Mouse (Mus musculus) embryo, embryonic 9.5 days (tissue): ENCODE measurements around the gene Man2b2.

Source experiments
- DNase-seq: peaks from one replicate; pipeline ENCODE4 v3.0.0-alpha.2; 2017; ENCODE audit errors: extremely low spot score

Gene Man2b2

DNA sequence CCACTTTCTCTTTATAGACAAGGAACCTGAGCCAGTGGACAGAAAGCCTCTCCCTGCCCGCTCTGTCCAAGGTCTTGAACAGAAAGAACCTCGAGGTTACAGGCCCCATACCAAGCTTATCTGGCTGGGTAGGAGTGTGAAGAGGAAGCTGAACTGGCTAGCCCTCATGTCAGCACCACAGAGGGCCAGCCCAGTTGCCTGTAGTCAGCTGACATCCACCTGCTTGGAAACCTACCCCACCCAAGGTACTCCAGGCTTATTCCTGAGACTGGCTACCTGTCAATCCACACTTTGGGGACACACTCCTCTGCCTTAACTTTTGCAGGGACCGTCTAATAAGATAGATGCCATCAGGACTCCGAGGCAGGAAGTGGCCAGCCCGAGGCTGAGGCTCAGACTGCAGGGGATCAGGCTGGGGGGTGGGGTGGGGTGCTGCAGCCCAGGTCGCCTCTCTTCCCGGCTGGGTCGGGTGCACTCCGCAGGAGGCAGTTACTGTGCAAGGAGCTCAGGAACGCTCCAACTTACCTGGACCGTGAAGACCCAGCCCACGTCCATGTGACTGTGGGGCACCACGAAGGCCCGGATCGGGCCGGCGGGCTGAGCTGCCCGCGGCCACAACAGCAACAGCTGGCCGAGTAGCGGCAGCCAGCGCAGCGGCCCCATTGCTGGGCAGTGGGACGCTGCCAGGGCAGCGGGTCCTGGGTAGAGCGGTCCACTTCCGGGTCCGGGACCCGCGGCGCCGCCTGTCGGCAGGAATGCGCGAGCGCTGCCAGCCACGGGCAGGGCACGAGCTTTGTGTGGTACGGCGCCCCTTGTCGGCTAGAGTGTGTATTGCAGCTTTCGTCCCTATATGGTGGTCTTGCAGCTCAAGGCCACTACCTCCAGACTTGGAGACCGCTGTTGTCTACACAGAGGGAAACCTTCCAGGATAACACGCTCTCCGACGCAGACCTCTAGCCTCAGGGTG lies at the start of gene Man2b2:
Man2b2 (minus strand) TSS at position 741 of the 967 bp plus-strand sequence.
- peak; percentile 95 for DNase-seq

DNA sequence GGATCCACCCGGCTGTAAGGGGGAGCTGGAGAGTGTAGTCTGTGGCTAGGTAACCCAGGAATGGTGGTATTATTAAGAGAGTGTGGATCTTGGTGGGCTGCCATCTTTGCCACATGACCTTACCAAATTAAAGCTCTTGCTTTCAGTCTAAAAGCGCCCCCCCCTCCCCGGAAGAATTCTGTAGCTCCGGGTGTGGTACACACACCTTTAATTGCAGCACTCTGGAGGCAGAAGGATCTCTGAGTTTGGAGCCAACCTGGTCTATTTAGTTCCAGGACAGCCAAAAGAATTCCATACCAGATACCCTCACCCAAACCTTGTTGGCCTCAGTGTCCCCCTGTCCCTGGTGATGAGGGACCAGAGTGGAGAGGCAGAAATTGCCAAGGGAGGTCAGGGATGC lies 48.3 kb upstream of the Man2b2 start:
- no peak for DNase-seq

DNA sequence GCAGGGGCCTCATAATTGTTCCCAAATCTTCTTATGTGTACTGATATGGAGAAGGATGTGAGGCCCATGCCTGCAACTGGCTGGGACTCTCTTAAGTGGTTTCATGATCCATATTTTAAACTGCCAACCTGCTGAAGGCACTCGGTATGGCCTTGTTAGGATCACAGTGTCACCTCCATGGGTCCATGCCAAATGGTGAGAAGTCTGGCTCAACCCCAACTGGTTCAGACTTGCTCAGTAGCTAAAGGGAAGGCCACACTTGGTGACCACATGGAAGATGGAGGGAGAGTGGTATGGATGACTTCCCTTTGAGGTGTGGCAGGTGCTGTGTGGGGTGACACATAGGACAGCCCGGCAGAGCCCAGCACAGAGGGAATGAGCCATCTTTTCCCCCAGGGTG lies 47.2 kb upstream of the Man2b2 start:
- no peak for DNase-seq

DNA sequence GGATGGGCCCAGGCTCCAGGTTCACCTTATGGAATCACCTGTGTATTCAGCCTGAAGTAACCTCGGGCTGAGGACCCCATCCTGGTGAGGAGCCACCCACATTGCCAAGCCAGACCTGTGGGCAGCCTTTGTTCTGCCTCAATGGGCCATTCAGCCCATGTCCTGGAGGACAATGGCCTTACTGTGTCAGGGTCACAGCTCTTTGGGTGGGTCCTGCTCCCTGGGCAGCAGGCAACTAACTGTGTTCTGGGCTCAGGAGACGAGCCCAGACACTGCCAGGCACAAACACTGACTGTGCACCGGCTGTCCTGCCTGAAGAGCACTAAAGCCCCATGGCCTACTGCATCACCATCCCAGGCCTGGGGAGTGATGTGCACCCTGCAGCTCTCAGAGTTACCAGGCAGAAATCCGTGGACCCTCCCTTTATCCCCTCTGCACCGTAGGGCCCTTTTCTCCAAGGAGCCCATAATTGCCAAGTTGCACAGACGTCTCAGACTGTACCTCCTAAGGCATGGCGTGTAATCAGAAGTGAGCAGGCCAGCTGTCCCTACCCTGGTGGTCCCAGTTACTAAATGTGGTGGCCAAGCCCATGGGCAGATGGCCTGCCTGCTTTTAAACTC lies 46.4 kb upstream of the Man2b2 start:
- DNase-seq = no peak

DNA sequence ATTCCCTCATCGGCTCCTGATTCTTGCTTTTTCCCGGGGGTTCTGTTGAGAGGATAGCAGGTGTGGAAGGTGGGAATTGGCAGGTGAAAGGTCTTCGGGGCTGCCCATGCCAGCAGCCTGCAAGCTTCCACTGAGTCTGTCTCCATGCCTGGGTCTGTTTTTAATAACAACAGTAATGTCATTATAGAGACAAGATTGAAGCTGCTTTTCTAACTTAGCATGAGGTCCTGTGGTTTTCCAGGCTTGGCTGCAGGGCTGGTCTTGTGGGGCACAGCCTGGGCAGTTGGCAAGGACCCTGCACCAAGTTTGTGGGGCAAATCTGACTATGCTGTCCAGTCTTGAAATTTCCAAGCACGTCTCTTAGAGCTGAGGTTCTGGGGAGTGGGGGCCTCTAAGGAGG lies 45.5 kb upstream of the Man2b2 start:
- DNase-seq = no peak

DNA sequence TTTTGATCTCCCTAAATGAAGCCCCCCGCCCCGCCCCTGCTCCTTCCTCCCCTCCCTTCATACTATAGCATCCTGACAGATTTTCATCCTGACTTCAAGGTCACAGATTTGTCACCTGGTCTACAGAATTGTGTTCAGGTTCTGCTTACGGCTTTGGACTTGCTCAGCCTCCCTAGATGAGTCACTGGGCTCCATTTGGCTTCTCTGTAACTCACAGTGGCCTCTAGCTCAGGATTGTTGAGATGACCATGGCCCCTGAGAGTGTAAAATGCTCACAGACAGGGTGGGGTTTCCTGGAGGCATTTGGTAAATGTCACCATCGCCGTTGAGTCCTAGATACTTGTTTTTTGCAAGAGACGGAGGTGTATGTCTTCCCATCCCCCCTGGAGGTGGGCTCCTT lies 40.5 kb upstream of the Man2b2 start:
- DNase-seq = no peak

DNA sequence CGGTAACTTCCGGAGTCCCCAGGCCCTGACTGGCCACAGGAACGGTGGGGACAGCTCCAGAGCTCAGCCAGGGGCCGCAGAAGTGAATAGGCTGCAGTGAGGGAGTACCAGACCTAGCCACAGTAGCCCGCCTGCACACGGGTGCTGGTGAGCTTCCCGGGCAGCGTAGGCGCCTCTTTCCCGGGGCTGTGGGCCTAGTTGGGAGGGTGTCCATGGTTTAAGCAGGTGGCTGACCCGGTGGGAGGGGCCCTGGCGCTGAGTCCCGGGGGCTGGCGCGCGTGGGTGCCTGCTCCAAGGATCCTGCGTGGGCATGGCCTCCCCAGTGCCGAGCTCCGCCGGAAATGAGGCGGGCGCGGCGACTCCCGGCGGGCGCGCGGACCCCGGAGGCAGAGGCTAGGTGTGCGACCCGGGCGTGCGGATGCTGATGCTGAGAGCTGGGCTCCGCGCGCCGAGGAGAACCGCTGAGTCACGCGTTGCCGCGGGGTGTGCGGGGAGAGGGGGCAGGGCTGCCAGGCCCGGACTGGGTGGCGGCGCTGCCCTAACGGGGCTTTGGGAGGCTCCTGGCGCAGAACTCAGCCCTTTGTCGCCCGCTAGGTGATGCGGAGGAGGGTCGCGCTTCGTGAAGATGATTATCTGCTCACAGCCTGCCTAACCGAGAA lies 39.3 kb upstream of the Man2b2 start:
- DNase-seq = no peak

DNA sequence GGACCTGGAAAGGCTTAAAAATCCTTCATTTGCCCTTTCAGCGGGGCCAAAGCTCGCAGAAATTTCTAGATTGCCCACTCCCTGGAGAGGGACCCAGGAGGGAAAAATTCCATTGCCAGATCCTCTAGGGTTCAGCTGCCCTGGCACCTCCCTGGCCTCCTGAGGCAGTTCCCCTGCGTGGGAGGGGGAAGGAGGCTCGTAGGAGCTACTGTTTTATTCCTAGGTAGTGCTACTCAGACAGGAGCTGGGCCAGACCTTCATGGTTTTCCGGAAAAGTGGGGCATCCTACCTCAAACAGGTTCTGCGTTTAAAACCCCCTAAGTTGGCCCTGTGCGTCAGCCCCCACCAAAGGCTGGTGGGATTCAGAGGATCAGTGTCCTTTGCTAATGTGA lies 38.7 kb upstream of the Man2b2 start:
- DNase-seq = no peak

DNA sequence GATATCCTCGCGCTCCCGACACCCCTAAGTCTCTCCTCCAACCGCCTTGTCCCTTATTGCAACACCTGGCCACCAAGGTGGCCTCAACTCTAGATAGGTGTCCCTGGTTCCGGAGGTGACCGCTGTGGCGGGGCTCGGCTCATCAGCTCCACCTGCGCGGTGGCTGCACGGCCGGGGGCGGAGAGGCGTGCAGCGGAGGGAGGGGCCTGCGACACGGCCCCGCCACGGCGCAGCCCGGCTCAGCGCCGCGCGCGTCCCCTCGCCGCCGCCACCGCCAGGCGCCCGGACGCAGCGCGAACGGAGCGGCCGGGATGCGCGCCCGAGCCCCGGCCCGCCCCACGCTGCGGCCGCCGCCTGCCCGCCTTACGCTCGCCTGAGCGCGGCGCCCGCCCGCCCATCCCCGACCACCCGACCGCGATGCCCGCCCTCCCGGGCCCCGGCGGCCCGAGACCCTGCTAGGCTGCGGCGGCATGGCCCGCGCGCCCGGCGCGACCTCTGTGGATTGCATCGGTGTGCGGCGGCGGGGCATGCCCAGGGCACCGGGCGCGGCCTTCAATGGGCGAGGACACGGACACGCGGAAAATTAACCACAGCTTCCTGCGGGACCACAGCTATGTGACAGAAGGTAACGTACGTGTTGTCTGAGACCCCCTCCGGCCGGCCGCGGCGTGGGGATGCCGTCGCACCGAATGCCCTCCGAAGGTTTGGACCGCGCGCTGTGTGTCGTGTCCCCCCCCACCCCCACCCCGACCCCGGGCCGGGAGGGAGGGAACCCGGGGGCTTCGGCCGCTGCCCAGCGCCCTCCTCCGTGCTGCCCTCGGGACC lies 38.0 kb upstream of the Man2b2 start, which contains the start of gene Ppp2r2c:
Ppp2r2c (plus strand) TSS at position 248 of the 825 bp plus-strand sequence.
- no peak for DNase-seq

DNA sequence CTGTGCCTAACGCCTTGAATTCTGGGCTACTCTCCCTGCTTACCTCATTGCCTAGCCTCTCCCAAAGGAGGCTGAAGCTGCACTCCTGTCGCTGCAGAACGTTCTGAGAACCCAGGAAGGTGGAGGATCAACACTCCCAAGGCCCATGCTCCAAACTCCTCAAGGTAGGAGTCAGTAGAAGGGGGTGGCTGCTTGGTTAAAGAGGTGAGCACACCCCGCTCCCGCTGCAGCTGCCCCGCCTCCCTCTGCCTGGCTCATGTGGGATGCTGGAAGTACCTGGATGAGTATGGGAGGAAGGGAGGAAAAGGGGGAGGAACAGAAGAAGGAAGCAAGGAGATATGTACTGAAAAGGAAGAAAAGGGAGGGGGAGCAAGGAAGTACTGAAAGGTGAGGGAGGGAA lies 37.1 kb upstream of the Man2b2 start:
- DNase-seq = no peak

DNA sequence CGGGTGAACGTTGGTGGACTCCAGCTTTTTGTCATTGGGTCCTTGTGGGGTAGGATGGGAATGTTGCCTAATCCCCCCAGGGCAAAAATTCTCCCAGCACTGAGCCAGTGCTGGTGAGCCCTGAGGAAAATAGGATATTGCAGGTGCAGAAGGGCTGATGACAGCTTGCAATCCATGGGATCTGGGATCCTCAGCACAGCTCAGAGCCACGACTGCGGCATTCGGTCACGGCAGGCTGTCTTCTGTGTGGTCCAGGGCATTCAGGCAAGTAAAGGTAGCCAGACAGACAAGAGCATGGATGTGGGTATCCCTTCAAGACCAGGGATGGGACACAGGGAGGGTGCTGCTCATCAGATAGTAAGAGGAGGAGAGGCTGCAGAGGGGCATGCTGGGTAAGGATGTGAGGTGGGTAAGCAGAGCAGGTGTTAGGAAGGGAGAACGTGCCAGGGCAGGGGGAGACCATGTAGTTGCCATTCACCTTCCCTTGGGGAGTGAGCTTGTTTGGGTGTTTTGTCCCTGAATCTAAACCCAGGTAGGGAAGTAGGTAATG lies 36.3 kb upstream of the Man2b2 start:
- no peak for DNase-seq

DNA sequence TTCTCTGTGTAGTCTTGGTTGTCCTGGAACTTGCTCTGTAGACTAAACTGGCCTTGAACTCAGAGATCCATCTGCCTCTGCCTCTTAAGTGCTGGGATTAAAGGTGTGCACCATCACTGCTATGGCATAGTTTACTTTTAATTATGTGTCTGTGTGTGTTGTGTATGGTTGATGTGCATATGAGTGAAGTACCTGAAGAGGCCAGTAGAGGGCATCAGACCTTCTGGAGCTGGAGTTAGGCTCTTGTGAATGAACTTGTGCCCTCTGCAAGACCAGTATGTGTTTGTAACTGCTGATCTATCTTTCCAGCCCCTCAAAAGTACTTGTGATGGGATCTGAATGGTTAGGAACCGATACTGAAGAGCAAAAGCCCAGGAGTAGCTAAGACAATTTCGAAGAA lies 30.6 kb upstream of the Man2b2 start:
- DNase-seq = no peak

DNA sequence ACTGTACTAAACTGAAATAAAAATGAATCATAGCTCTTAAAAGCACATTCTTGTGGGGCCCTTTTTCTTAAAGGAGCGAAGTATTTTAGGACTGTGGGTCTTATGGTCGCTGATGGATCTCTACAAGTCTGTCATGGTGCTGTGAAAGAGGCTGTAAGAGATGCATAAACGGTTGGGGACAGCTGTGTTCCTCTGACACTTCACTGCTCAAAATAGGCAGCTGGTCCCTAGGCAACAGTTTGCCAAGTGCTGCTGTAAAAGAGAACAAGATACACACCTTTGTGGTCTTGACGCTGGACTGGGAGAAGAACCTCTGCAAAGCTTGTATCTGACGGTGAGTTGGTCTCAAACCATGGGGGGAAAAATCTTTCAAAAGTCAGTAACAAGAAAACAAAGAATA lies 27.1 kb upstream of the Man2b2 start:
- DNase-seq = no peak

DNA sequence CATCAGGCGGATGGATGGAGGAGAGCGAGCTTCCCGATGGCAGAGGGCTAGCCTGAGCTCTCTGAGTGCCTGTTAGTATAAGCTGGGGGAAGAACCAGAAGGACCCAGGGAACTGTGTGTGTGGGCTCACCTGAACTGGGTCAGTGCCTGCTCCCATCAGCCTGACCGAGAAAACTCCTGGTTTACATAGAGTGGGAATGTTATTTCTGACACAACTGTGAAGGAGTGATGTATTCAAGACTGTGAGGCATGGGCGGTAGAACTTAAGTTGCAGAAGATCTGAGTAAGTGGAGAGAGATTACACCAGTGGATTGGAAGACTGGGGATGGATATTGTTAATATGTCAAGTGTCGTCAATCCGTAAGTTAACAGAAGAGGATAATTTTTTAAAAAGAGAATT lies 26.1 kb upstream of the Man2b2 start:
- DNase-seq = no peak

DNA sequence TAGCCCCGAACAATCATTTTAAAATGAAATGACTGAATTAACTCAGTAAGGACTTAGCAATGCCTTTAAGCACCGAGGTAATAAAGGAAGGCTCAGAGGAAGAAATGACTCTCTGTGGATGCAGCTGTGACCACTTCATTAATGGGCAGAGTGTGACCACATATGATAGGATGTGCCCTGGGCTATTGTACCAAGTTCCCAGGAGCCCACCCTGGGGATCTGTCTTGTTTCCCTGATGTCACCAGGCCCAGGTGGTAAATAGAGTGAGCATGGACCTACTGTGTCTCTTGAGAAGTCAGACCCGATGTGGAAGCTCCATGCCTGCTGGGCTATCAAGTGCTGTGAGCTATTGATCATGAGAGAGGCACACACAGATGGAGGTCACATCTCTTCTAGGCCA lies 24.7 kb upstream of the Man2b2 start:
- DNase-seq = no peak

DNA sequence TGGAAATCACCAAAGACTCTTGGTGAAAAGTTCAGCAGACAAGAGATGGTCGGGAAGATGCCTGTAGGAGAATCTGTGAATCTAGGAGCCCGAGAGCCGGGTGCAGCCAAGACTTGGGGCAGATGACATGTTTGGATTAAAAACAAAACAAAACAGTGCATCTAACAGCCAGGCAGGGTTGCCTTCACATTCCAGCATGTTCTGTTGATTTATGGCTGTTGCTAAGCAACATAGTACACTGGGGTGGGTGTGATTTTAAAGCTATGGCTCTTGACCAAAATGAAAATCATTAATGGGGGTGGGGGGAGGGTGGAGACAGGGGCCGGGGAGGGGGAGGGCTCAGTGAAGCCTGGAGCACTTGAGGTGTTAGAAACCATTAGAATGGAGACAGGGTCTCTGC lies 21.1 kb upstream of the Man2b2 start:
- no peak for DNase-seq

DNA sequence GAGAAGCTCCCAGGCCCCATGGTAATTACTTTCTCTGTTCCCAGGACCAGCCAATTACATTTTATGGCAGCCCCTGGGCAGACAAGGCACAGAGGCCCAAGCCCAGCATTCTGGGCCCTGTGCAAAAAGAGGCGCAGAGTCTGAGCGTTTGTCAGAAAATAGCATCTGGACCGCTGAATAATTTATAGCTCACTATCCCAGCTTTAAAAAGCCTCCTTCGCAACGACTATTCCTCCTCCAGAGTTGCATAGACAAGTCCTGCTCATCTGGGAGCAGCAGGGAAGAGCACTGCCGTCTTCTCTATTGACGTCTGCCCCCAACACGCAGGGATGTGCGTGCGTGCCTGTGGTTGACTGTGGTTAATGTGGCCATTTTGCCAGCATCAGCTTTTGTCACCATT lies 14.0 kb upstream of the Man2b2 start:
- no peak for DNase-seq

DNA sequence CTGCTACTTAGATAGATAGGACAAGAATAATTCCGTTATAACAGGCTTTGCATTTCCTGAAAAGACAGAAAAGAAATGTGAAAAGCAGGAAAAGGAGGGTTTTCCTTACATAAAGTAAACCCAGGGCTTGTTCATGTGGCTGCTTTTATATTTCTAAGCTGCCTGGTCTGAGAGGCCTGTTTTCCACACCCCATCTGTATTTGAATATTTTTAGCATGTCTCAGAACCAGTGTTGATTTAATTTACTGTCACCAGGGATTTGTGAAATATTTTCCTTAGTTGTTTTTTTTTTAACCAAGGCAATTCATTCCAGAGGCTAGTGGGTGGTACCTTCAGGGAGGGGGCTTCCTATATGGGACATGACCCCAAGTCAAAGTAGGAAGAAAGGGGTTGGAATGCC lies 11.2 kb upstream of the Man2b2 start:
- DNase-seq = no peak

DNA sequence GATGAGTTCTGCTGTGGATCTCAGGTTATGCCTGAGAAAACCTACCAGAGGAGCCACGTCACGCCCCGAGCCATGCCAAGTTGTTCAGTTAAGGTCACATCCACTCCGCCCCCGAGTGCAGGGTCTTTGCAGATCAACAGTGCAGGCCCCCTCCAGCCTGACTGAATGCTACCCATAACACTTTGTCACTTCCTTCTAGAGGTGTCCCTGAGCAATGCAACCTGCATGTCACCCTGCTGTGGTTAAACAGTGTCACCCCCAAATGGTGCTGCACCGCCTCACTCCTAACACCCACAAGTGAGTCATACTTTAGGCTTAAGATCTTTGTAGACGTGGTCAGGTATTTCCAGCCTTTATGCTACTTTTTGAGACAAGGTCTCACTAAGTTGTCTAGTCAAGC lies 9.6 kb upstream of the Man2b2 start:
- DNase-seq = no peak

DNA sequence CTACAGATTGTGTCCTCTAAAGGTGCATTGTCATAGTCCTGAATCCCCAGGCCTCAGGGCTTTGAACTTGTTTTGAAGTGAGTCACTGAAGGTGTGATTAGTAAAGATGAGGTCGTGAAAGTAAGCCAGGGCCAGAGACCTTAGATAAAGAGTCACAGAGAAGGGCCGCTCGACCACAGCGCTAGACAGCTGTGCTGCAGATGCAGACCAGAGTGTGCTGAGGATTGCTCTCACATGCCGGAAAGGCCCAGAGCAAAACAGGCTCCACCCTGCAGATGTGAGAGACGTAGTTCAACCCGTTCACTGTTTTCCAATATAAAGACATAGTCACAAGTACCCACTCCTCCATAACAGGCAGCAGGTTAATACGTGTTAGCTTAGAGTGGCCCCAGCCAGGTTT lies 9.1 kb upstream of the Man2b2 start:
- DNase-seq = no peak

DNA sequence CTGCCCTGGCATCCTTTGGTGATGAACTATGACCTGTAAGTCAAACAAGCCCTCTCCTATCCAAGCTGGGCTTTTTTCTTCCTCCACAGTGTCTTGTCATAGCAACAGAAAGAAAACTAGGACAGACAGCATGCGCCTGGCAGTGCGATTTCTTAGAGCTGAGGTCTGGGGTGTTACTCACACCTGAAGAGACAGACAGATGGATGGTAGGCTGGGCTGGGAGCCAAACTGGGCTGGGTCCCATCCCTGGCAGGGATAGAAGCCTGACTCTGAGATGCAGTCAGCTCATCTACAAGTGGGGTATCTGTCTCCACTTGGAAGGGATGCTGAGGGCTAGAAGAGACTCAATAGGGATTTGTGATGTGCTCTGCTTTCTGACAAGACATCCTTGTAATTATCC lies 8.6 kb upstream of the Man2b2 start:
- no peak for DNase-seq

DNA sequence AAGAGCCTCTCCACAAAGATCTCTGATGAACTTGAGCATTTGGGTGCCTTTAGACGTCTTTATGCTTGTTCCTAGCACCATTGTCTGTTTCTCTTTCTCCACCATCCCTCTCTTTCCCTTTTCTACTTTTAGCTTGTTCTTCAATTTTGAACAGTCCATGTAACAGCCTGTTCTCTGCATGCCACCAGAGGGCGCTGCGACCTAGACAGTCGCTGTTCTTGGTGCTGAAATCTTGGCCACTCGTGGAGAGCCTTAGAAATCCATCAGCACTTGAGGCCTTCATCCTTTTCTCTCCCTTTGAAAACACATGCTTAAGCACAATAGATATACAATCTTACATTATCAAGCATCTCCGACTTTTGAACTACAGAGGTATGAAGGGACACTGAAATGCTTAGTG lies 5.5 kb upstream of the Man2b2 start:
- peak; percentile 72 for DNase-seq
